Mouse (Mus musculus) heart, adult 2 months (tissue): Measurements from ENCODE around the gene Lmbrd2. TPM values are rescaled to one million over a fixed set of nuclear protein-coding genes. Genes with fewer than 3 reads are reported as not detected.

Experiments
- DNase-seq, 2 experiments: peaks; one replicate each; pipeline ENCODE4 v3.0.0; 2021
- H3K27ac ChIP-seq: fragments of 200-600 bp; 2 replicates; pipeline ENCODE4 v1.8.1; 2022
- H3K27me3 ChIP-seq: fragments of 200-500 bp; 2 replicates; pipeline ENCODE4 v1.6.1; 2012; ENCODE audit warnings: mild to moderate bottlenecking, low read length, inconsistent platforms, mixed read lengths; ENCODE audit not compliant: control insufficient read depth, insufficient read depth
- H3K36me3 ChIP-seq: fragments of 200-500 bp; 2 replicates; pipeline ENCODE4 v1.6.1; 2012; ENCODE audit warnings: low read length, inconsistent platforms; ENCODE audit not compliant: control insufficient read depth, insufficient read depth
- H3K4me1 ChIP-seq: fragments of 200-500 bp; 2 replicates; pipeline ENCODE4 v1.6.1; 2011; ENCODE audit warnings: low read length; ENCODE audit not compliant: control insufficient read depth, insufficient read depth
- H3K4me3 ChIP-seq: fragments of 200-600 bp; 2 replicates; pipeline ENCODE4 v1.8.1; 2022
- H3K79me2 ChIP-seq: fragments of 200-500 bp; replicated peaks from 2 replicates; pipeline ENCODE4 v1.6.1; 2012; ENCODE audit warnings: mild to moderate bottlenecking, inconsistent platforms, low read length, moderate library complexity, mixed read lengths; ENCODE audit not compliant: control insufficient read depth, insufficient read depth
- H3K9ac ChIP-seq: fragments of 200-500 bp; 2 replicates; pipeline ENCODE4 v1.6.1; 2012; ENCODE audit warnings: low read depth, mild to moderate bottlenecking, control low read depth, inconsistent platforms, low read length, mixed read lengths
- CTCF ChIP-seq: fragments of 200-600 bp; IDR thresholded peaks from 2 replicates; pipeline ENCODE4 v1.8.1; 2022; ENCODE audit warnings: antibody characterized with exemption, mild to moderate bottlenecking, moderate library complexity
- EP300 ChIP-seq: fragments of 200-500 bp; IDR thresholded peaks from 2 replicates; pipeline ENCODE4 v1.6.1; 2011; ENCODE audit warnings: low read depth, low read length, control low read depth; ENCODE audit not compliant: insufficient read depth
- POLR2A ChIP-seq: fragments of 200-500 bp; IDR thresholded peaks from 2 replicates; pipeline ENCODE4 v1.6.1; 2011; ENCODE audit warnings: mild to moderate bottlenecking, low read depth, low read length, control low read depth; ENCODE audit not compliant: insufficient read depth
- WGBS: fragments of 180-500 bp; shearing (Covaris S2); methylation state at CpG from one replicate; pipeline ENCODE4 v1.1.7; 2018; 5-methylcytosine and 5-hydroxymethylcytosine counted together
- intact Hi-C: fragments of 180-260 bp; cut with DNase I; formaldehyde crosslinking; loops from one replicate; pipeline ENCODE4 v1.15.1; 2025
- polyA plus RNA-seq: library from polyadenylated mRNA; depleted of rRNA; stranded (reverse); fragments of >200 nt; gene quantifications from 2 replicates; pipeline ENCODE4 v1.2.3, GENCODE M21; 2012
- total RNA-seq, 2 experiments: library from RNA; stranded (reverse); gene quantifications; 2 replicates each; pipeline ENCODE4 v1.2.3; 2021

Gene Lmbrd2
- total and polyA plus RNA-seq, 3 experiments = 5.5 to 14.0 (median 12.4) TPM

GRCm38 (mm10) chr15:9114131-9114530, 26.2 kb upstream of the Lmbrd2 start:
- DNase-seq = no peak
- Histone ChIP-seq H3K4me1 (no peaks in the 10 kb centered on the region), H3K9ac (no peak overlapping the region), H3K36me3 (no peaks in the 10 kb centered on the region), H3K79me2 (no peaks in the 10 kb centered on the region), H3K27me3 (no peaks in the 10 kb centered on the region), H3K4me3 (no peak overlapping the region), H3K27ac (no peak overlapping the region)
- intact Hi-C loops = no loop called here
- TF ChIP-seq CTCF = no peak
- no peak for TF ChIP-seq EP300
- WGBS = 93% methylated on average over 4 of the region's 4 CpGs

- Histone ChIP-seq H3K4me1 (no peaks in the 10 kb centered on the region), H3K36me3 (no peaks in the 10 kb centered on the region), H3K27ac (no peak overlapping the region), H3K4me3 (no peak overlapping the region), H3K79me2 (no peaks in the 10 kb centered on the region), H3K27me3 (no peaks in the 10 kb centered on the region), H3K9ac (no peak overlapping the region)
- 59% methylated on average over 5 of the region's 5 CpGs for whole genome bisulfite sequencing
- no peak for DNase-seq
- TF ChIP-seq POLR2A = no peak
- no peak for TF ChIP-seq EP300
- no peak for TF ChIP-seq CTCF
- intact Hi-C loops = no loop called here
Measured at GRCm38 (mm10) chr15:9114599-9114998, 25.8 kb upstream of the Lmbrd2 start.

DNA sequence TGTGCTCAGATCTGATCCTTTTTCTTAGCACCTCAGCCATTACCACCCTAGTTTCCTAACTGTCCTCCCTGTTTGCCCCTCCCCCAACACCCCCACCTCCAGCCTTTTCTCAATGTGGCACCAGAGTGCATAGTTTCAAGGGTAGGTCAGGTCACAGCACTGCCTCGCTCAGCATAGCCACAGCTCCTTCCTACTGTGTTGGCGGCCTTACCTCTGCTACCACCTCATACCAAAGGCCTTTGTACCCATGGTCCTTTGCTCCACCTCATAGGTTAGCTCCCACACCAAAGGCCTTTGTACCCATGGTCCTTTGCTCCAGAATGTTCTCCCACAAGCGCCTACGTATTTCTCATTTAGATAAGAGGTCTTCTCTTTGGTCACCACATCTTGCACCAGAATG, 21.5 kb upstream of the Lmbrd2 start:
- DNase-seq = no peak
- no peak overlapping the region for H3K4me3 ChIP-seq
- no peaks in the 10 kb centered on the region for H3K36me3 ChIP-seq
- H3K27ac ChIP-seq = no peak overlapping the region
- intact Hi-C loops = no loop called here
- 90% methylated on average over 4 of the region's 4 CpGs for WGBS
- no peak overlapping the region for H3K9ac ChIP-seq
- TF ChIP-seq EP300 (no peak), CTCF (no peak), POLR2A (no peak)
- H3K79me2 ChIP-seq = no peaks in the 10 kb centered on the region
- H3K27me3 ChIP-seq = no peaks in the 10 kb centered on the region
- no peaks in the 10 kb centered on the region for H3K4me1 ChIP-seq

DNA sequence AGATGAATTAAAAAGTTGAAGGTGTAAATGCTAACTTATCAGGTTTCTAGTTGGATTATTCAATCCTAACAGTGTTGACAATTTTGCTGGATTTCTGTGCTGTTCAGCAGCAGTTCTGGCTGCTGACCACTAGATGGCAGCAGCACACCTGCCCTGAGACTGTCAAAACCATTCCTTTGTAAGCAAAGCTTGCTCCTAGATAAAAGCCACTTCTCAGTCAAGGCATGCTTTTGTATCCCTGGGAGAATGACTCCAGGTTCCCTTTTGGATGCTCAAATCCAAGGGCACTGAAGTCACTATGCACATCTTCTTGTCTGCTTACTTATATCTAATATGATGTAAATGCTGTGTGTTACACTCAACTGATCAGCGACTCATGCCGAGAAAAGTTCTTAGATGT, 20.3 kb upstream of the Lmbrd2 start:
- Histone ChIP-seq H3K36me3 (no peaks in the 10 kb centered on the region), H3K27ac (no peak overlapping the region), H3K9ac (no peak overlapping the region), H3K27me3 (no peaks in the 10 kb centered on the region), H3K4me1 (no peaks in the 10 kb centered on the region), H3K4me3 (no peak overlapping the region), H3K79me2 (no peaks in the 10 kb centered on the region)
- intact Hi-C loops = no loop called here
- WGBS = 97% methylated on average over 2 of the region's 2 CpGs
- peak; percentile 37 to 45 for DNase-seq
- TF ChIP-seq CTCF = no peak
- peak; percentile 86 for TF ChIP-seq EP300

DNA sequence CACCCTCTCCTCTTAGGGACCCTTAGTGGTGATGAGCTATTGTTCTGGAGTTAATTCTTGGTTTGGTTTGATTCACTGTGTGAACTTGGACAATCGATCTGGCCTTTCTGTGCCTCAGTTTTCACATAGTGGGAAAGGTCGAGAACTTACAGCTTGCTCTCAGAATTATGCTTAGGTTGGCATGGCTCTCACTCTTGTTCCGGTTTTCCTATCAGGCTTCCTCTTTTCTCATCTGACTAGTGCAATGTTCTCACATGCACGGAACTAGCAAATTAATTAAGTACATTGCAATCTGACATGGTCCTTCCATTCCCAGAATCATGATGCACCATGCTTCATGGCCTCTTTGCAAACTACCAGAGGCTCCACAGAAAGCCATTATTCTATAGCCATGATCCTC, 17.4 kb upstream of the Lmbrd2 start:
- WGBS = 71% methylated on average over 4 of the region's 4 CpGs
- H3K27ac ChIP-seq = no peak overlapping the region
- no peak overlapping the region for H3K9ac ChIP-seq
- H3K36me3 ChIP-seq = no peaks in the 10 kb centered on the region
- H3K79me2 ChIP-seq = no peaks in the 10 kb centered on the region
- no peak overlapping the region for H3K4me3 ChIP-seq
- no peaks in the 10 kb centered on the region for H3K27me3 ChIP-seq
- intact Hi-C loops = no loop called here
- no peak for DNase-seq
- H3K4me1 ChIP-seq = no peaks in the 10 kb centered on the region
- no peak for TF ChIP-seq POLR2A
- TF ChIP-seq CTCF = no peak
- TF ChIP-seq EP300 = no peak

GRCm38 (mm10) chr15:9124856-9125255, 15.5 kb upstream of the Lmbrd2 start:
- WGBS = 94% methylated on average over 21 of the region's 21 CpGs
- intact Hi-C loops = no loop called here
- H3K79me2 ChIP-seq = no peaks in the 10 kb centered on the region
- H3K27me3 ChIP-seq = no peaks in the 10 kb centered on the region
- DNase-seq = no peak
- no peak overlapping the region for H3K27ac ChIP-seq
- no peaks in the 10 kb centered on the region for H3K4me1 ChIP-seq
- no peak overlapping the region for H3K4me3 ChIP-seq
- TF ChIP-seq CTCF = no peak
- no peak for TF ChIP-seq POLR2A
- TF ChIP-seq EP300 = no peak
- no peak overlapping the region for H3K9ac ChIP-seq
- H3K36me3 ChIP-seq = no peaks in the 10 kb centered on the region

DNA sequence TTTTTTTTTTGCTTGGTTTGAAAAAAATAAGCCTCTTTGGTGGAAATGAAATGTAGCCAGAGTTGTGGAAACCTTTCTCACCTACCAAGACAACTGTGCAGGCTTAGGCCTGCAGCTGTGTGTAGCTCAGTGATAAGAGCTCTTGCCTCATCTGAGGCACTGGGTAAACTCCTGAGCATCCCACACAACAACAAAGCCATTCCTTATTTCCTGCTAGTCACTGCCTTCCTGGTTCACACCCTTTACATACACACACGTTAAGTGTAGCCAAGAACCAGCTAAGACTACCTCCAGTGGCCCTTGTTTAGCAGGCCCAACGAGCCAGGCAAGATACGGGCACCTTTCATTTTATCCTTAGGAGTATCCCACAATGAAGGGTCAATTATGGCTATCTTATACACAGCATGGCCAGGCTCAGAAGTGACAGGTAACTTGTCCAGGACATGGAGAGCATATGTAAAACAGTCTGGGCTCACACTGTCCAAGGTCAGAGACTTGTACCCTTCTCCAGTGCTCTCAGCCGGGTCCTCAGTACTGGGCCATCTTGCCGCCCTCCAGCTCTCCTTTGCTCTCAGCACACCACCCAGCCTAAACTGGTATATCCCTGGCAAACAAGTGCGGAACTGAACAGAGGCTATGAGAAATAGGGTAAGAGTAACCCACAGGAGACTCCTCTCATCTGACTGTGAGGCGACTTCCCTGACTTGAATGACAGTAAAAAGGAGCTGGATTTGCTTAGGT, 13.1 kb upstream of the Lmbrd2 start:
- WGBS = 81% methylated on average over 7 of the region's 7 CpGs
- intact Hi-C loops = no loop called here

More for the DNA sequence above, 13.1 kb upstream of the Lmbrd2 start:
- Histone ChIP-seq H3K27ac (no peak overlapping the region), H3K4me3 (no peak overlapping the region), H3K9ac (no peak overlapping the region), H3K79me2 (no peaks in the 10 kb centered on the region), H3K36me3 (no peaks in the 10 kb centered on the region), H3K27me3 (no peaks in the 10 kb centered on the region), H3K4me1 (no peaks in the 10 kb centered on the region)
- no peak for DNase-seq
- TF ChIP-seq POLR2A (no peak), EP300 (no peak), CTCF (no peak)
